Mouse (Mus musculus): ENCODE results near the gene Usp10. TPM values are rescaled to one million over a fixed set of nuclear protein-coding genes. Genes with fewer than 3 reads are reported as not detected.

The Usp10 gene
- total RNA-seq, 2 experiments from 2014 or later, result 94.5 to 114 TPM

DNA sequence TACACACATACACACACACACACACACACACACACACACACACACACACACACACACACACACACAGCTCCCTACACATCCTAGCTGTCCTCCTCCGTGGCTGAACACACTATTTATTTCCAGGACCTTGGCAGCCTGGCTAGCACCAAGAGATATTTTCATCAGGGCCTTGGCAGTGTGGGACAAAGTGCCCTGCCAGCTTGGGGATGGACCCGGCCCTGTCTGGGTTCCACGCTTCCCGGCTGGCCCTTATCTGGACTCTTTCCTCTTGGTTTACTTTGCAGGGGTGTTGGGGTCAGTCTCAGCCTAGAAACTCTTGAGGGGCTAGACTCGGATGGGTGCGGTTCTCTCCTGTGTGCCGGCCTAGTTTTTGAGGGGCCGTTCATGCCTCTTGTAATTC lies 90.3 kb downstream of the Usp10 start:
- intact Hi-C loops (cut with DNase I), result no loop called here
- DNase-seq (ENCODE audit: extremely low spot score in 1 of 2, low spot score in 2 of 2), result no peak

DNA sequence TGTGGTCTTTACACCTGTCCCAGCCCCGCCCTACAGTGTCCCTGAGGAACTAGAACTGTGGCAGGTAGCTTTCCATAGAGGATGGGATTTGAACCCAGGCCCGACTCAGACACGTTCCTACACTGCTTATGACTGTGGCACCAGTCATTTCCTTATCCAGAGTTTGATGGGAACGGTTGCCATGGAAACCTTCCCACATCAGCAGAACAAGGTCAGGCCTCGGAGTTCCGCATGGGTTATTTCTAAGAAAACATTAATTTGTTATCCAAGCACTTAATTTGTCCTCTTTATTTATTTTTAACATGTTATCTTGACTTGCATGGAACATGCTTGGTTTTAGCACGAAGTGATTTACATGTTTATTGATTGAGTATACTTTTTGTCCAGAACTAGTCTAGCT lies 91.6 kb downstream of the Usp10 start:
- DNase-seq (ENCODE audit: extremely low spot score in 1 of 2, low spot score in 2 of 2), result no peak
- intact Hi-C loops (cut with DNase I), result no loop called here

DNA sequence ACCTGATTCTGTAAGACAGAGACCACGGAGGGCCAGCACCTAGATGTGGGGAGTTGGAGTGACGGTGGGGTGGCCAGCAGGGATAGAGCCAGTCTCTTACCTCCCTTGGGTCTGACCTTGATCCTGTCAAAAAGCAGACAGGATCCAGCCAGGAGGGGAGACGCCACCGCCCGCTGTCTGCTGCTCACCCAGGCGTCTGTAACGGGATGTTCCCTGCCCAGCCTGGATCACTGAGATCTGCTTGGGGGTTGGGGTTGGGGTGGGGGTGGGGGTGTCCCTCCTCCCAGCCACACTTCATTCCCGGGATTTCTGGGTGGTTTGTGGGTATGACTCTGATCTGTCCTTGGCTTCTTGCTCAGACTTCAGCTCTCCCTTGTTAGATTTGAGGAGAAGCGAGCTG lies 92.2 kb downstream of the Usp10 start:
- no peak for DNase-seq (ENCODE audit: extremely low spot score in 1 of 2, low spot score in 2 of 2)
- intact Hi-C loops (cut with DNase I), result no loop called here

DNA sequence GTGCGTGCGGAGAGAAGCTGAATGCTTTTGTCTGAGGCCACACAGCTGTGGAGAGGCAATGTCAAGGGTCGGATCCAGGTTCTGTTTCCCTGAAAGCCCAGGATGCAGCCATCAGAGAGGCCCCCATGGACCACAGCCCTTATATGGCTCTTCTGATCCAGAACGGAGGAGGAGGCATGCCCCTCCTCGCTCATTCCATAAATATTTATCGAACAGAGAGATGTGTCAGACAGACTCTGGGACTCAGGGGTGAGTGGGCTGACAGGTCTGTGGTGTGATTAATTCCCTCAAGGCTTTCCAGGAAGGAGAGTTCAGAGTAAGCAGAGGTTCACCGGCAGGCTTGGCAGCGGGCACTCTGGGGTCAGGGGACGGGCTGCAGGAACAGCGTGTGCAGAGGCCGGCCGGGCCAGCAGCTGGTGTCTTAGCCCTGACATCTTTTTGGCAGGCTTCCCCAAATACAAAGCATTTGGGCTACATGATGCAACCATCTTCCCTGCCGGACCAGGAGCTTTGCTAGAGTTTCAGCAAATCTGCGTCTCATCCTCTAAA lies 94.1 kb downstream of the Usp10 start:
- intact Hi-C loops (cut with DNase I), result no loop called here
- no peak for DNase-seq (ENCODE audit: extremely low spot score in 1 of 2, low spot score in 2 of 2)

DNA sequence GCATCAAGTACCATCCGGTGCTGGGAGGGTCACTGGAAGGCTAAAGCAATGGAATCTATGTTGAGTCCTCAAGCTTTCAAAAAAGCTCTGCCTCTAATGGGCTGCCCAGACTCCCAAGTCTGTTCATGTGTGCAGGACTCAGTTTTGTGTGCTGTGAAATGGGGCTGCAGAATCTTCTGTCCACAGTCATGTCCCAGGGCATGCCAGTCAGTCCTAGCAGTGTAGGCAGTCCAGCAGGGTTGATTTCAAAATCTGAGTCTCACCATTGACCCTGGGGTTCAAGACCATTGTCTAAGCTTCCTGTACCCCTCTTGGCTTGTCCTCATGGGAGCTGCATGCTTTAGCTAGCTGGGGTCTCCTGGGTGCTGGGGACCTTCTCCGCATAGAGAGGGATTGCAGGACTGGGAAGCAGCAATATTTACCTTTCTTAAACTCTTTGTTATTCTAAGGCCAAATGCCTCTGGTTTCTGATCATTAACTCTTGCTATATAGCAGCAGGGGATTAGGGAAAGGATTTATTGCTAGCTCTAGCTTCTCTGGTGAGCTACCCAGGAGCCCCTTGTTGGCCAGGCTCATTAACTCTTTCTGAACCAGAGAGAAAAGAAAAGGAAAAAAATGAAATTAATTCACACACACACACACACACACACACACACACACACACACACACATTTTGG lies 94.7 kb downstream of the Usp10 start:
- no peak for DNase-seq (ENCODE audit: extremely low spot score in 1 of 2, low spot score in 2 of 2)
- intact Hi-C loops (cut with DNase I), result no loop called here

DNA sequence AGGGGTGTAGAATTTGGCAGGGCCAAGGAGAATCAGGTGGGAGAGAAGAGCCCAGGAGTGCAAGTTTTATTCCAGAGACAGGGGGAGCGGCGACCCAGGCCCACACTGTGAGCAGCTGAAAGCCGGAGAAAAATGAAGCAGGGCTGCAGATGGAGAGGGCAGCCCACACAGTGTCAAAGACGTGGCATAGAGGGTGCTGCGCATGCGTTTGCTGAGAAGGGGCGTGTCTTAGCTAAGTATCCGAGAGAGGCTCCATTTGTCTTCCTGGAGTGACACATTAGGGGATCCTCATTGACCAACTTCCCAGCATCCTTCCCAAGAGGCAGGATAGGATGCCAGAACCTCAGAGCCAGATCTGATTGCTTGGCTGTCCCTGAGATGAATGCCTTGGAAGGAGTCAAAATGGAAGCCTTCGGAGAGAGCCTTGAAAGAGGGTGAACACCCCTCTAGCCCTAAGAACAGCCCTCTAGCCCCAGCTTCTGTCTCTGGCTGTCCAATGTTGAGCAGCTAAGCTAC lies 96.5 kb downstream of the Usp10 start:
- intact Hi-C loops (cut with DNase I), result no loop called here

More for the DNA sequence above, 96.5 kb downstream of the Usp10 start:
- DNase-seq (ENCODE audit: extremely low spot score in 1 of 2, low spot score in 2 of 2), result no peak

Other genes starting within 250 kb of the Usp10 start
- gene Wfdc1, start 244.0 kb upstream of the Usp10 start, total RNA-seq (2021), result 1 to 10 TPM; 4.5 to 5.7 TPM
- gene Atp2c2, start 210.4 kb upstream of the Usp10 start, total RNA-seq (2021), result under 1 TPM; 0.55 to 0.79 TPM
- 10 to 100 TPM; 14.2 to 15.9 TPM for gene Tldc1, start 131.9 kb upstream of the Usp10 start, total RNA-seq (2021)
- 100 to 1,000 TPM in 1 of 2 experiments, 10 to 100 TPM in 1; 96.5 to 100 TPM for gene Cotl1, start 69.8 kb upstream of the Usp10 start, total RNA-seq (2021)
- 1 to 10 TPM; 7.3 to 8.2 TPM for gene Klhl36, start 48.1 kb upstream of the Usp10 start, total RNA-seq (2021)
- 1 to 10 TPM; 4.4 to 9.0 TPM for gene Gm20388, start 481 bp downstream of the Usp10 start, total RNA-seq (2021)
- gene Crispld2, start 82.1 kb downstream of the Usp10 start, total RNA-seq (2021), result 1 to 10 TPM; 2.0 to 2.5 TPM
- 10 to 100 TPM; 32.4 to 36.1 TPM for gene Zdhhc7, start 191.1 kb downstream of the Usp10 start, total RNA-seq (2021)
- 100 to 1,000 TPM; 105 TPM for gene 6430548M08Rik, start 203.8 kb downstream of the Usp10 start, total RNA-seq (2021)